Mouse (Mus musculus): ENCODE data around the gene Svep1. TPM values are rescaled to one million over a fixed set of nuclear protein-coding genes. Genes with fewer than 3 reads are reported as not detected.

Gene Svep1
- 10 to 100 TPM; 20.8 to 24.5 TPM for total RNA-seq (2021)
- long read RNA-seq, experiment 1, partial matches to known transcripts = 4 of 6 reads
- long read RNA-seq, experiment 1, other reads (novel, unspliced or antisense) = 2 of 6 reads
- long read RNA-seq, experiment 2, partial matches to known transcripts = 6 of 8 reads
- long read RNA-seq, experiment 2, other reads (novel, unspliced or antisense) = 1 of 8 reads

GRCm38 (mm10) chr4:58206115-58206945 is at the start of gene Svep1:
Svep1 (minus strand) TSS chr4:58206859.
- peak; percentile 41 to 61 for DNase-seq (ENCODE audit: low spot score in 2 of 2)

GRCm38 (mm10) chr4:58253410-58253809 is 46.8 kb upstream of the Svep1 start:
- DNase-seq (ENCODE audit: low spot score in 2 of 2) = peak in 1 of 2 experiments; percentile 53

- no peak for DNase-seq (ENCODE audit: low spot score in 2 of 2)
Observed at GRCm38 (mm10) chr4:58252381-58252780, 45.7 kb upstream of the Svep1 start.

- DNase-seq (ENCODE audit: low spot score in 2 of 2) = no peak
Observed at GRCm38 (mm10) chr4:58245544-58245943, 38.9 kb upstream of the Svep1 start.

- DNase-seq (ENCODE audit: low spot score in 2 of 2) = no peak
Observed at GRCm38 (mm10) chr4:58240416-58240815, 33.8 kb upstream of the Svep1 start.

GRCm38 (mm10) chr4:58235828-58236227 is 29.2 kb upstream of the Svep1 start:
- no peak for DNase-seq (ENCODE audit: low spot score in 2 of 2)

- DNase-seq (ENCODE audit: low spot score in 2 of 2) = no peak
Observed at GRCm38 (mm10) chr4:58223499-58223898, 16.8 kb upstream of the Svep1 start.

GRCm38 (mm10) chr4:58211374-58211773 is 4.7 kb upstream of the Svep1 start:
- DNase-seq (ENCODE audit: low spot score in 2 of 2) = no peak

- no peak for DNase-seq (ENCODE audit: low spot score in 2 of 2)
Observed at GRCm38 (mm10) chr4:58210557-58211090, 4.0 kb upstream of the Svep1 start.

GRCm38 (mm10) chr4:58205750-58206114 is 927 bp downstream of the Svep1 start:
- no peak for DNase-seq (ENCODE audit: low spot score in 2 of 2)

GRCm38 (mm10) chr4:58201703-58202102 is 5.0 kb downstream of the Svep1 start:
- no peak for DNase-seq (ENCODE audit: low spot score in 2 of 2)

- DNase-seq (ENCODE audit: low spot score in 2 of 2) = no peak
Observed at GRCm38 (mm10) chr4:58200826-58201225, 5.8 kb downstream of the Svep1 start.

GRCm38 (mm10) chr4:58197230-58197629 is 9.4 kb downstream of the Svep1 start:
- DNase-seq (ENCODE audit: low spot score in 2 of 2) = no peak

GRCm38 (mm10) chr4:58196795-58197194 is 9.9 kb downstream of the Svep1 start:
- DNase-seq (ENCODE audit: low spot score in 2 of 2) = peak in 1 of 2 experiments; percentile 46

GRCm38 (mm10) chr4:58195936-58196335 is 10.7 kb downstream of the Svep1 start:
- DNase-seq (ENCODE audit: low spot score in 2 of 2) = no peak

- DNase-seq (ENCODE audit: low spot score in 2 of 2) = no peak
Observed at GRCm38 (mm10) chr4:58189281-58189680, 17.4 kb downstream of the Svep1 start.

- no peak for DNase-seq (ENCODE audit: low spot score in 2 of 2)
Observed at GRCm38 (mm10) chr4:58185401-58185800, 21.3 kb downstream of the Svep1 start.

GRCm38 (mm10) chr4:58184681-58185341 is 21.8 kb downstream of the Svep1 start:
- DNase-seq (ENCODE audit: low spot score in 2 of 2) = no peak

- no peak for DNase-seq (ENCODE audit: low spot score in 2 of 2)
Observed at GRCm38 (mm10) chr4:58183897-58184296, 22.8 kb downstream of the Svep1 start.

- DNase-seq (ENCODE audit: low spot score in 2 of 2) = no peak
Observed at GRCm38 (mm10) chr4:58178489-58178888, 28.2 kb downstream of the Svep1 start.

GRCm38 (mm10) chr4:58177256-58177655 is 29.4 kb downstream of the Svep1 start:
- no peak for DNase-seq (ENCODE audit: low spot score in 2 of 2)

- no peak for DNase-seq (ENCODE audit: low spot score in 2 of 2)
Observed at GRCm38 (mm10) chr4:58174435-58174987, 32.1 kb downstream of the Svep1 start.

Data from gastrocnemius, postnatal 4 days (tissue).